Mouse (Mus musculus): ENCODE results near the gene Snrpf. TPM values are rescaled to one million over a fixed set of nuclear protein-coding genes. Genes with fewer than 3 reads are reported as not detected.
A peak's percentile ranks its signal among the peaks of the same experiment; 100 is the strongest.
"Not testable (repeated sequence)": the region's sequence is repeated elsewhere in the genome, so short reads cannot be mapped to it uniquely, and the experiment has no call there.

Snrpf gene
- polyA plus RNA-seq, 1 experiment from 2014 or later: 53.0 TPM

DNA sequence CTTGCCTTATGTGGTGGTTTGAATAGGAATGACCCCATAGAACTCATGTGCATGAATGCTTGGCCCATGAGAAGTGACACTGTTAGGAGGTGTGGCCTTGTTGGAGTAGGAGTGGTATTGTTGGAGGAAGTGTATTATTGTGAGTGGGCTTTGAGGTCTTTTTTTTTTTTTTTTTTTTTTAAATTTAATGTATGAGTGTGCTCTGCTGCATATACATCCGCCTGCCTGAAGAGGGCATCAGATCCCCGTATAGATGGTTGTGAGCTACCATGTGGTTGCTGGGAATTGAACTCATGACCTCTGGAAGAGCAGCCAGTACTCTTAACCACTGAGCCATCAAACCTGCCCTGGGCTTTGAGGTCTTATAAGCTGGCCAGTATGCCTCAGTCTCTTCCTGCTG is 17.3 kb downstream of the Snrpf start:
- Histone ChIP-seq H3K27me3 (ENCODE audit: insufficient read depth, low read length) (no peaks in the 10 kb centered on the region), H3K9me3 (ENCODE audit: low read length) (no peaks in the 10 kb centered on the region), H3K4me3 (ENCODE audit: low read depth, low read length) (no peak overlapping the region), H3K27ac (ENCODE audit: low read depth) (no peak overlapping the region), H3K36me3 (replicated peaks; ENCODE audit: insufficient read depth, low read length) (no peaks in the 10 kb centered on the region), H3K9ac (replicated peaks) (no peak overlapping the region), H3K4me2 (ENCODE audit: low read depth, low read length) (no peak overlapping the region), H3K4me1 (ENCODE audit: insufficient read depth) (no peaks in the 10 kb centered on the region)
- TF ChIP-seq EP300 (IDR thresholded peaks at IDR 0.05; ENCODE audit: low read depth): no peak
- 0 out of 2 replicates have a peak, but pooled peaks have one; percentile 33 for TF ChIP-seq CTCF (IDR thresholded peaks at IDR 0.05; ENCODE audit: low read depth)
- no peak for ATAC-seq
- no peak for DNase-seq
- whole genome bisulfite sequencing (ENCODE audit: insufficient replicate concordance): 72% methylated on average over 2 of the region's 2 CpGs

- H3K4me2 ChIP-seq (ENCODE audit: low read depth, low read length): no peak overlapping the region
- TF ChIP-seq CTCF (IDR thresholded peaks at IDR 0.05; ENCODE audit: low read depth): no peak
- no peak for TF ChIP-seq EP300 (IDR thresholded peaks at IDR 0.05; ENCODE audit: low read depth)
- DNase-seq (no peak), ATAC-seq (no peak)
- no peak overlapping the region for H3K9ac ChIP-seq (replicated peaks)
- no peaks in the 10 kb centered on the region for H3K27me3 ChIP-seq (ENCODE audit: insufficient read depth, low read length)
- 78% methylated on average over 6 of the region's 6 CpGs for WGBS (ENCODE audit: insufficient replicate concordance)
- no peak overlapping the region for H3K27ac ChIP-seq (ENCODE audit: low read depth)
- no peak overlapping the region for H3K4me3 ChIP-seq (ENCODE audit: low read depth, low read length)
- no peaks in the 10 kb centered on the region for H3K4me1 ChIP-seq (ENCODE audit: insufficient read depth)
- H3K36me3 ChIP-seq (replicated peaks; ENCODE audit: insufficient read depth, low read length): no peaks in the 10 kb centered on the region
- H3K9me3 ChIP-seq (ENCODE audit: low read length): no peaks in the 10 kb centered on the region
These were observed 20.8 kb downstream of the Snrpf start for GRCm38 (mm10) chr10:93568671-93569070.

DNA sequence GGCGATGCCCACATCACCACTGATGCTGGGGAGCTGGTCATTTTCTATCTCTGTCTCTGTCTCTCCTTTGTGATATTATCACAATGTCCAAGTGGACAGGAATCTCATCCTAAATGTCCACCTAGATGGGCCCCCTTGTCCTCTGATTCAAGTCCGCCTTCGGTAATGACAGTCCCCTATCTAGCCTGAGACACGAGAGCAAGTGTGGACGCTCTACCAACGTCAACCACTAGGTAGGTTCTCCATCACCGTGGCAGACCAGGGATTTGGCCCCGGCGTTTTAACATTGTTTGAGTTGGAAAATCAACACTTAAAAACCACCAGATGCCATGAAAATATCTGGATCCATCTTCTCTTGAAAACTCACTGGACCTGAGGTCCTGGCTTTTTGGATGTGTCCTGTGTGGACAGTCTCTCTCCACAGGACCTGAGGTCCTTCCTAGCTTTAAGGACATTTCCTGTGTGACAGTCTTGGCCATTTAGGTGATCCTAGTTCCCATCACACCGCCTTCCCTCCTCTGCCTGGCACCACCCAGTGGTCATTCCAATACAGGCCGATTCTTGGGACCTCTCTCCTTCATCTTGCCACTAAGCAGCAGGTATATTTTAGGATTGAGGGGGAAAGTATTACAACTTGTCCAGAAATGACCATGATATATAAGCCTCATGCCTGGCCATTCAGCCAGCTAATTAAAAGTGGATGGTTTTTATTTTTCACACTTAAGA is 21.5 kb downstream of the Snrpf start:
- no peak for DNase-seq
- Histone ChIP-seq H3K4me3 (ENCODE audit: low read depth, low read length) (no peak overlapping the region), H3K27me3 (ENCODE audit: insufficient read depth, low read length) (no peaks in the 10 kb centered on the region), H3K9ac (replicated peaks) (no peak overlapping the region), H3K9me3 (ENCODE audit: low read length) (no peaks in the 10 kb centered on the region), H3K4me1 (ENCODE audit: insufficient read depth) (no peaks in the 10 kb centered on the region), H3K4me2 (ENCODE audit: low read depth, low read length) (no peak overlapping the region), H3K36me3 (replicated peaks; ENCODE audit: insufficient read depth, low read length) (no peaks in the 10 kb centered on the region), H3K27ac (ENCODE audit: low read depth) (no peak overlapping the region)
- no peak for ATAC-seq
- WGBS (ENCODE audit: insufficient replicate concordance): 77% methylated on average over 11 of the region's 11 CpGs
- TF ChIP-seq CTCF (IDR thresholded peaks at IDR 0.05; ENCODE audit: low read depth) (no peak; the same call in 1 of the 2 replicates), EP300 (IDR thresholded peaks at IDR 0.05; ENCODE audit: low read depth) (no peak)

DNA sequence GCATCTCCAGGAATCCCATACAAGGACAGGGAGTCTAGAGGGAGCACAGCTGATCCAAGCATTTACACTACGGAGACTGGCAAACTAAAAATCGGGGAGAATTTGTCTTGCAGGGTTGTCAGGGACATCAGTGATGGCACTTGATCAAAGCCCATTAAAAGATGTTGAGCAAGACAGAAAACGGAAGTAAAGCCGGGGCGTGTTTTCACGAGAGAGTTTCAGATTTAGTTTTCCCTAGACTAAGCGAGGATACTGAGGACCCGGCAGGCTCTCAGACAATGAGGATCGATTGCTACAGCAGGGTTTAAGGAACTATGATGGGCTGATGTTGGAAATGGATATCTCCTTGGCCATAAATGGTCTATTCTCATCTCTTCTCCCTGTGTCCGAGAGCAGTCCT is 22.4 kb downstream of the Snrpf start:
- no peaks in the 10 kb centered on the region for H3K27me3 ChIP-seq (ENCODE audit: insufficient read depth, low read length)
- H3K36me3 ChIP-seq (replicated peaks; ENCODE audit: insufficient read depth, low read length): no peaks in the 10 kb centered on the region
- H3K9ac ChIP-seq (replicated peaks): no peak overlapping the region
- ATAC-seq: no peak
- WGBS (ENCODE audit: insufficient replicate concordance): 81% methylated on average over 10 of the region's 10 CpGs
- H3K4me1 ChIP-seq (ENCODE audit: insufficient read depth): no peaks in the 10 kb centered on the region
- no peak for DNase-seq
- no peak overlapping the region for H3K27ac ChIP-seq (ENCODE audit: low read depth)
- no peak overlapping the region for H3K4me2 ChIP-seq (ENCODE audit: low read depth, low read length)
- no peak overlapping the region for H3K4me3 ChIP-seq (ENCODE audit: low read depth, low read length)
- TF ChIP-seq EP300 (IDR thresholded peaks at IDR 0.05; ENCODE audit: low read depth): no peak
- TF ChIP-seq CTCF (IDR thresholded peaks at IDR 0.05; ENCODE audit: low read depth): no peak
- H3K9me3 ChIP-seq (ENCODE audit: low read length): no peaks in the 10 kb centered on the region

DNA sequence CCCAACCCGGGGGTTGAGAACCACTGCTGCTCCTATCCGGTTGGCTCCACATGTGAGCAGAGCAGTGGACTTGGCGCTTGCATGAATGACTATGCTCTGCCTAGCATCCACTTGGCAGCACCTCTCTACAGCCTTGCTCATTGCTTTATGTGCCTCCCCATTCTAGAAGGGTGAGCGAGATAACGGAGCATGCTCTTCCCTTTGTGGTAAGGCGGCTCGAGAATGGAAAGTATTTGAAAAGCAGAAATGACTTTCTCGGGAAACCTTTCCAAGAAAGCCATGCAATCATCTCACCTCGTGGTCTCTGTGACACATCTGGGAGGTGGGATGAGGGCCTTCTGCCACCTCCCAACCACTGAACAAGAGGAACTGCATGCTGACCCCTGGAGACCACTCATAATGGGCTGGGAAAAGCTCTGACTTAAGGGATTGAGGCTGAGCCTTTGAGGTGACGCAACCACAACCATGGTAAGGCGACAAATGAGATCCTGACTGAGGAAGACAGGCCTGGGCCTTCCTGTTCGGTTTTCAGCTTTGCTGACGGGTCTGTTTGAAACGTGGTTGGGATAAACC is 24.9 kb downstream of the Snrpf start:
- TF ChIP-seq CTCF (IDR thresholded peaks at IDR 0.05; ENCODE audit: low read depth): no peak
- TF ChIP-seq EP300 (IDR thresholded peaks at IDR 0.05; ENCODE audit: low read depth): no peak
- Histone ChIP-seq H3K9me3 (ENCODE audit: low read length) (no peaks in the 10 kb centered on the region), H3K27me3 (ENCODE audit: insufficient read depth, low read length) (no peaks in the 10 kb centered on the region), H3K9ac (replicated peaks) (no peak overlapping the region), H3K4me3 (ENCODE audit: low read depth, low read length) (no peak overlapping the region), H3K4me1 (ENCODE audit: insufficient read depth) (no peaks in the 10 kb centered on the region), H3K36me3 (replicated peaks; ENCODE audit: insufficient read depth, low read length) (no peaks in the 10 kb centered on the region), H3K4me2 (ENCODE audit: low read depth, low read length) (no peak overlapping the region), H3K27ac (ENCODE audit: low read depth) (no peak overlapping the region)
- 59% methylated on average over 14 of the region's 14 CpGs for WGBS (ENCODE audit: insufficient replicate concordance)
- DNase-seq (no peak), ATAC-seq (no peak)

DNA sequence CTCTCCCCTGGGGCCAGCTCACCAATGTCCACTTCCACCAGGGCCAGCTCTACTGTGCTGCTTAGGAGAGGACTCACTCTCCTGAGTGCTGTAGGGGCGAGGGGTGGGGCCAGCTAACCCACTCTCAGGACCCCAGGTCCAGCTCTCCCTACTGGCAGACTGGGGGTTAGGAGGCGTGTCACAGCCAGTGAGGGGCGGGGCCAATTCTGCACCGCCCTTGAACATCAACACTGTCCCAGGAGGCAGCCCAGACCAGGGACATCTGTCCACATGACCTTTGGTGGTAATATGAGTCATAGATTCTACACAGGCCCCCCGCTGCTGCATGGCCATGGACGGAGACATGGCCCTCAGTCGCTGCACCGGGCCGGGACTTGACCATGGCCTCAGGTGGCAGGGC is 29.7 kb downstream of the Snrpf start:
- H3K4me1 ChIP-seq (ENCODE audit: insufficient read depth): no peaks in the 10 kb centered on the region
- H3K9me3 ChIP-seq (ENCODE audit: low read length): no peaks in the 10 kb centered on the region
- H3K9ac ChIP-seq (replicated peaks): no peak overlapping the region
- 59% methylated on average over 9 of the region's 9 CpGs for WGBS (ENCODE audit: insufficient replicate concordance)
- no peak overlapping the region for H3K4me2 ChIP-seq (ENCODE audit: low read depth, low read length)
- ATAC-seq (peak; percentile 80), DNase-seq (peak; percentile 42)
- H3K27ac ChIP-seq (ENCODE audit: low read depth): no peak overlapping the region
- no peak for TF ChIP-seq CTCF (IDR thresholded peaks at IDR 0.05; ENCODE audit: low read depth)
- no peak for TF ChIP-seq EP300 (IDR thresholded peaks at IDR 0.05; ENCODE audit: low read depth)
- no peaks in the 10 kb centered on the region for H3K36me3 ChIP-seq (replicated peaks; ENCODE audit: insufficient read depth, low read length)
- H3K27me3 ChIP-seq (ENCODE audit: insufficient read depth, low read length): no peaks in the 10 kb centered on the region
- H3K4me3 ChIP-seq (ENCODE audit: low read depth, low read length): no peak overlapping the region

DNA sequence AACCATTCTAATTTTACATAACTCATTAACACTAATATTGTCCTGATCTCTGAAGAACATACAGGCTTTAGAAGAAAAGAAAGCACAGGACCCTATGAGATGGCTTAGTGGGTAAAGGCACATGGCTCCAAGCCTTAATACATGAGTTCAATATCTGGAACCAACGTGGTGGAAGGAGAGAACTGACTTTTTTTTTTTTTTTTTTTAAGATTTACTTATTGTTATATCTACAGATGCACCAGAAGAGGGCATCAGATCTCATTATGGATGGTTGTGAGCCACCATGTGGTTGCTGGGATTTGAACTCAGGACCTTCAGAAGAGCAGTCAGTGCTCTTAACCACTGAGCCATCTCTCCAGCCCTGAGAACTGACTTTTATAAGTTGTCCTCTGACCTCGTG is 31.5 kb downstream of the Snrpf start:
- H3K27me3 ChIP-seq (ENCODE audit: insufficient read depth, low read length); H3K4me3 ChIP-seq (ENCODE audit: low read depth, low read length); H3K4me2 ChIP-seq (ENCODE audit: low read depth, low read length); H3K4me1 ChIP-seq (ENCODE audit: insufficient read depth); H3K36me3 ChIP-seq (replicated peaks; ENCODE audit: insufficient read depth, low read length); H3K27ac ChIP-seq (ENCODE audit: low read depth); H3K9ac ChIP-seq (replicated peaks); H3K9me3 ChIP-seq (ENCODE audit: low read length); ATAC-seq; DNase-seq: not testable (repeated sequence)
- WGBS (ENCODE audit: insufficient replicate concordance): 48% methylated on average over 2 of the region's 2 CpGs

Data from liver, postnatal 0 days (tissue).